Mouse (Mus musculus) bone marrow, adult 2 months (tissue): ENCODE results near the gene Limch1. TPM values are rescaled to one million over a fixed set of nuclear protein-coding genes. Genes with fewer than 3 reads are reported as not detected.

Source experiments
- H3K27ac ChIP-seq: fragments of 200-500 bp; 2 replicates; pipeline ENCODE4 v1.5.1; 2012; ENCODE audit warnings: low read depth, mild to moderate bottlenecking, control low read depth, inconsistent platforms, low read length; ENCODE audit not compliant: control insufficient read depth, poor library complexity, insufficient read depth
- H3K4me1 ChIP-seq: fragments of 200-500 bp; 2 replicates; pipeline ENCODE4 v1.6.1; 2011; ENCODE audit warnings: low read length; ENCODE audit not compliant: control insufficient read depth, insufficient read depth
- H3K4me3 ChIP-seq: fragments of 200-500 bp; replicated peaks from 2 replicates; pipeline ENCODE3; 2011; ENCODE audit warnings: mild to moderate bottlenecking, low read depth, low read length, control low read depth; ENCODE audit not compliant: control insufficient read depth
- CTCF ChIP-seq: fragments of 200-500 bp; IDR thresholded peaks from 2 replicates; pipeline ENCODE4 v1.5.1; 2011; ENCODE audit warnings: low read length, control low read depth; ENCODE audit not compliant: control insufficient read depth, insufficient read depth
- POLR2A ChIP-seq: fragments of 200-500 bp; IDR thresholded peaks from 2 replicates; pipeline ENCODE4 v1.6.1; 2011; ENCODE audit warnings: low read depth, mild to moderate bottlenecking, control low read depth, low read length, borderline replicate concordance; ENCODE audit not compliant: control insufficient read depth
- WGBS: fragments of 180-500 bp; shearing (Covaris S2); methylation state at CpG from one replicate; pipeline ENCODE4 v1.1.7; 2018; 5-methylcytosine and 5-hydroxymethylcytosine counted together
- polyA plus RNA-seq: library from polyadenylated mRNA; stranded (reverse); fragments of >200 nt; gene quantifications from 2 replicates; pipeline ENCODE4 v1.2.4, GENCODE M21; 2011; ENCODE audit warnings: low replicate concordance; ENCODE audit not compliant: missing spikeins, insufficient read depth, insufficient read length

The Limch1 gene
- polyA plus RNA-seq, 1 experiment: 13.5 TPM

- Histone ChIP-seq H3K27ac (no peak overlapping the region), H3K4me3 (no peak overlapping the region), H3K4me1 (no peaks in the 10 kb centered on the region)
- no peak for TF ChIP-seq POLR2A
- 49% methylated on average over 9 of the region's 9 CpGs for WGBS
Observed at GRCm38 (mm10) chr5:66895440-66896120, 150.0 kb downstream of the Limch1 start.

- TF ChIP-seq POLR2A (no peak), CTCF (no peak)
- Histone ChIP-seq H3K4me3 (no peak overlapping the region), H3K4me1 (no peaks in the 10 kb centered on the region), H3K27ac (no peak overlapping the region)
- WGBS: 82% methylated on average over 5 of the region's 5 CpGs
Observed at GRCm38 (mm10) chr5:66897584-66897983, 152.0 kb downstream of the Limch1 start.

- Histone ChIP-seq H3K27ac (no peak overlapping the region), H3K4me3 (no peak overlapping the region), H3K4me1 (no peaks in the 10 kb centered on the region)
- no peak for TF ChIP-seq POLR2A
- TF ChIP-seq CTCF: no peak
- 78% methylated on average over 1 of the region's 1 CpGs for WGBS
Observed at GRCm38 (mm10) chr5:66898252-66898651, 152.6 kb downstream of the Limch1 start.

DNA sequence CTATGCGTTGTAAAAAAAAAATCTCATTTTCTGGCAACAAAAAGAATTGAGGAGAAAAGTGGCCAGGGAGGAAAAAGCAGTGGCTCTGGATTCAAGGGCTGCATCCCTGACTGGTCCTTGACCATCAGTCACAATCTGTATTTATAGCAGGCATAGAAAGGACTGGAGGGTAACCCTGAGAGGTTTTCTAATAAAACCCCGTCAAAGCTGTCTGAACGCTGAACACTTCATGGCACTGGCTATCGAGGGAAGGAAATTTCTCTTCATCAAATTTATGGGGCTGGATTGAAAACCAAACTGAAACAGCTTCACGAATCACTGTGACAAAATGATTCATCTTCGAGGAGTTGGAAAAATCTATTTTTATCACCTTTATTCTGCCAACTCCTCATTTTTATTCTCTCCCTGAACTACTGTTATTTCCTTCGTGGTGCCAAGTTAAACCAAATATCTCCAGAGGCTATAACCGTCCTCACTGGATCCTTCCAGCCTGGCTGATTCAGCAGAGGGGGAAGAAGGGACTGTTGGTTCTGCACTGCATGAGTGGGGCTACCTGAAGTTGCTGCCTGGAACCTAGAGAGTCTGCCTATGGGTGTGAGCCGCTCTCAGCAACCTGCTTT, 153.3 kb downstream of the Limch1 start:
- TF ChIP-seq CTCF (no peak), POLR2A (no peak)
- WGBS: 73% methylated on average over 9 of the region's 9 CpGs
- H3K4me3 ChIP-seq: no peak overlapping the region
- no peaks in the 10 kb centered on the region for H3K4me1 ChIP-seq
- H3K27ac ChIP-seq: no peak overlapping the region

GRCm38 (mm10) chr5:66901116-66901515, 155.5 kb downstream of the Limch1 start:
- no peaks in the 10 kb centered on the region for H3K4me1 ChIP-seq
- TF ChIP-seq POLR2A (no peak), CTCF (no peak)
- H3K4me3 ChIP-seq: no peak overlapping the region
- no peak overlapping the region for H3K27ac ChIP-seq
- 72% methylated on average over 4 of the region's 4 CpGs for WGBS

- Histone ChIP-seq H3K4me3 (no peak overlapping the region), H3K27ac (no peak overlapping the region), H3K4me1 (no peaks in the 10 kb centered on the region)
- WGBS: 74% methylated on average over 6 of the region's 6 CpGs
- TF ChIP-seq CTCF: no peak
- no peak for TF ChIP-seq POLR2A
Observed at GRCm38 (mm10) chr5:66904835-66905234, 159.2 kb downstream of the Limch1 start.

GRCm38 (mm10) chr5:66908883-66909282, 163.3 kb downstream of the Limch1 start:
- Histone ChIP-seq H3K27ac (no peak overlapping the region), H3K4me3 (no peak overlapping the region), H3K4me1 (no peaks in the 10 kb centered on the region)
- WGBS: 88% methylated on average over 9 of the region's 9 CpGs
- TF ChIP-seq POLR2A (no peak), CTCF (no peak)

- WGBS: 44% methylated on average over 2 of the region's 2 CpGs
- no peak for TF ChIP-seq CTCF
- no peak for TF ChIP-seq POLR2A
- Histone ChIP-seq H3K4me3 (no peak overlapping the region), H3K4me1 (no peaks in the 10 kb centered on the region), H3K27ac (no peak overlapping the region)
Observed at GRCm38 (mm10) chr5:66909962-66910361, 164.3 kb downstream of the Limch1 start.
